Mouse (Mus musculus) adrenal gland, adult (tissue): ENCODE measurements at regions not wholly inside any gene's neighbourhood (a gene's known extent, or its start where the extent isn't known, plus 50 kb on each side); places are given as distances from the start of the nearest gene placed in this dataset.

Experiments used
- DNase-seq, 2 experiments: peaks; one replicate each; pipeline ENCODE4 v3.0.0; 2022 to 2023; ENCODE audit warnings: low spot score in 1 of 2; ENCODE audit not compliant: inconsistent age in 2 of 2

DNA sequence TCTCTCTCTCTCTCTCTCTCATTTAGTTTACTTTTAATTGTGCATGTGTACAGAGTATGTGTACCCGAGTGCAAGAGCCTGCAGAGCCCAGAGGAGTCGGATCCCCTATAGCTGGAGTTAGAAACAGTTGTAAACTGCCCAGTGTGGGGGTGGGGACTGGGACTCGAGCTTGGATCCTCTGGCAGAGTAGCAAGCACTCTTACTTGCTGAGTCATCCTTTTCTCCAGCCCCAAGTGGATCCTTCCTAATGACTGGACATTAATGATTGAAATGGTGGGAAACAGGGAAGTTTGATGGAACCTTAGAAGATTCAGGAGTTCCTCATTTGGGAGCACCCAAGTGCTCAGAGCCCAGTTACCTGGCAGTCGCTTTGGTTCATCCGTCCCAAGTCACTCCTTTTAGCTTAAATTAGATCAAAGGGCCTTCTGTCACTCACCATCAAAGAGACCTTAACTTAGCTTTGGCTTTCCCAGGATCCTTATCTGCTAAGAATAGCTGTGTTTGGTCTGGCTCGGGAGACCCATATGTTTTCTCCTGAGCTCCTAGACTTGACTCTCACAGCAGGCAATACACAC is 170.3 kb upstream of the Jmjd1c start:
- DNase-seq: peak in 1 of 2 experiments; percentile 63

DNA sequence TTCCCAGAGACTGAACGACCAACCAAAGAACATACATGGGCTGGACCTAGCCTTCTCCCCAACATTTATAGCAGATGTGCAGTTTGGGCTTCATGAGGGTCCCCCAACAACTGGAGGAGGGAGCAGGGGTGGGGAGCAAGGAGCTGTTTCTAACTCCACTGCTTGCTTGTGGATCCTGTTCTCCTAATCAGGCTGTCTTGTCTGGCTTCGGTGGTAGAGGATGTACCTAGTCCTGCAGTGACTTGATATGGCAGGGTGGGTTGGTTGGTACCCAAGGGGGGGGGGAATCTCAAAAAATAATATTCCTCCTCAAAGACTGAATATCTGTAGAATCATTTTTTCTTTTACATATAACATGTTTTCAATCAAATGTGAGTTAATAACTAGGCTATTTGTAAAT is 168.3 kb upstream of the Jmjd1c start:
- DNase-seq: peak in 1 of 2 experiments; percentile 37

DNA sequence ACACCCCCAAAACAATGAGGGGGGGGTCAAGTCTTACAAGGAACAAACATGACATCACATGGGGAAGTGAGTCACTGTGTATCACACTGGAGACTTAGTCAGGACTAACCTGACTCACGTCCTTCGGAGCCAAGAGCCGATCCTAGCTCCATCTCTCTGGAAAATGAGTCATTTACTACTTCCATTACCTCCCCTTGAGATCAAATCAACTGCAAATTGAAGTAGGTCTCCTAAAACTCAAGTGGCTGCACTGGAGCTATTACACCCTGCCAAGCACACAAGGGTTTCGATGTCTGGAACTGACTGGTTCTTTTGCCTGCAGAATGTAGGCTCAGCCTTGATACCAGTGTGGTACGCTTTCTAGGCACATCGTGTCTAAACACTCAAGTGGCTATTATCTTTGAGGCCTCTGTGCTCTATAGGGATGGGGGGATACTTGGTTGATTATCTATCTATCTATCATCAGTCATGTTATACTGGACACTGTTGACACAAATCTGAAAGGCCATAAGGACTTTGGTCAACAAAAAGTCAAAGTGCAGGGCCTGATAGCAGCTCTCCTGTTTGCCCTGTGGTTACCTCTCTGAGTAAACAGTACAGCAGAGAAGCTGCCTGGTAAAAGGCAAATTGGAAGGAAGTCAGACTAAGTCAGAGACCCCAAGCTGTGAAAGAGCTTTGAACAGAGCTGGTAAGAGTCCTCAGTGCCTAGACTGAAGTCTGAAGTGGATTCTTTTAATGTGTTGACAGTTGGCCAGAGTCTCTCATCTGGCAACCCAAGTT is 167.5 kb upstream of the Jmjd1c start:
- peak; percentile 80 to 87 for DNase-seq

DNA sequence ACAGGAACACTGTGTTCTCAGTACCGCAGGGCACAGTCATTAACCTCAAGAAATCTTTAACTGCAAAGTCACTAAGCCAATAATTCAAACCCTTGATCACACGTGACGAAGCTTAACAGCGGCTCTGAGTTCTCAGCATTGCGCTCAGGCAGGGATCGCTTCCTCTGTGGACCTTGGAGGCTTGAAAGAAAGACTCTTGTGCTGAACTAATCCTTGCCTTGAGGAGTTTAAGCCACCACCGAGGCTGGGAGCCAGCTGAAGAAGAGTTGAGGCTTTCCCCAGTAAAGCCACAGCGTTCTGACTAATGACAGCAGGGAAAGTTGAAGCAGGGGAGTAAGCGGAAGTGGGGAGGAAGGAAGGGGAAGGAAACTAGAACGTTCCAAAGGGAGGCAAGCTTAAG is 165.4 kb upstream of the Jmjd1c start:
- DNase-seq: peak in 1 of 2 experiments; percentile 52

DNA sequence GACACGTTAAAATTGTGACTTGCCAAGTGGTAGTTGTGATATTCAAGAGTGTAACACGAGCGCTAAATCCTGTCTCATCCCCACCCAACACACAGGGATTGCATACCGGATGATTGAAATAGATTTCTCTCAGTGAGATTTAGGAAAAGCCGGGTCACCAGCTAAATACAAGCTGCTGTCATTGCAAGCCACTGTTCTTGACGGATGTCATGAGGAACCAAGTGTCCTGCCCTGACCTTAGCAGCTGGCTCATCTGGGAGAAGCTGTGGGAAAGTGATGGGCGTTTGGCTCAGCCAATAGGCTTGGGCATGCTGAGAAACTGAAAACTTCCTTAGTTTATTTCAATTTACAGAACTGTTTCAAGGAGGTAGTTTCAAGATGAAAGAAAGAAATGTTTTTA is 164.4 kb upstream of the Jmjd1c start:
- DNase-seq: peak; percentile 61 to 66

DNA sequence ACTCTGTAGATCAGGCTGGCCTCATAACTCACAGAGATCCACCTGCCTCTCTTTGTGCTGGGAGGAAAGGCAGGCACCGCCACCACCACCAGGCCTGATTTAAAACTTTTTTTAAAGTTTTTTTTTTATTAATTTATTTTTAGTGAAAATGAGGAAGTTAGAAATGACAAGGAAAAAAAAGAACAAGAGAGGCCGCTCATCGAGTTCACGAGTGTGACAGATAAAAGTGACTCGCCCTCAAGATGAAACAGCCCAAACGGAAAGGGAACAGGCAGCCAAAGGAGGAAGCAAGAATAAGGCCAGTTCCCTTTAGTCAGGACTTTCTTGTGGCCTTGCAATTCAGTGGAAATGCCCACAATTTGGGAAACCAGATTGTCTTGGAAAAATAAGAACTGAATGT is 163.4 kb upstream of the Jmjd1c start:
- DNase-seq: no peak

DNA sequence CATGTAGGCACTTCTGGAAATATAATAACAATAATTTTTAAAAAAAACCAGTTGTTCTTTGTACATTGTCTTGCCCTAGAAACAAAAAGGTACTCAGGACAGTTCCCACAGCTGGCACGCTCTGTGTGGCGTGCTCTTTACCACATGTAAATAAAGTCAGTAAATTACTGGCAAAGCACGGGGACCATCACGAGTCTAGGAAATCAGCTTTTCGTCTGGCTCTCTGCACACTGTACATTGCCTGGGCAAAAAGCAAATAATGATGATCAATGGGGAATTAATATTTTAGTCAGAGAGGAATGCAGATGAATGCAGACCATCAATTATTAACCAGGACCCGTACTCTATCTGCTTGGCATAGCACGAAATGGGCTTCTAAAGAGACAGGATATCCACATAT is 162.2 kb upstream of the Jmjd1c start:
- DNase-seq: no peak

DNA sequence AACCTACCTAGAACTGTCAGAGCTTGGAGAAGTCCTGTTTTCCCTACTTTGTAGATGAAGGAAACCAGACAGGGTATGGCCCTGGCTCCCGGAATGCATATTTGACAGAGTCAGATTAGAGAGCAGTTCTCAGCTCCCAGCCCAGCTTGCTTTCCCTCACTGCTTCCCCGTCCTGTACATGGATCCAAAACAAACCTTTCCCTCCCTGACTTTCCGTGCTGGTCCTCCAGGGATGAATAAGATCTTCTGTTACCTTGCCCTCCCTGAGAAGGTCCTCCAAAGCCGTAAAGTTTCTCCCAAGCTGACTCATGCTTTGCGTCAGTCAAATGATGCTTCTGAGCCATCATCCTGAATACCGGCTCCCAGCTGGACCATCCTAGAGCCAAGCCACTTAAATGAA is 160.2 kb upstream of the Jmjd1c start:
- no peak for DNase-seq

DNA sequence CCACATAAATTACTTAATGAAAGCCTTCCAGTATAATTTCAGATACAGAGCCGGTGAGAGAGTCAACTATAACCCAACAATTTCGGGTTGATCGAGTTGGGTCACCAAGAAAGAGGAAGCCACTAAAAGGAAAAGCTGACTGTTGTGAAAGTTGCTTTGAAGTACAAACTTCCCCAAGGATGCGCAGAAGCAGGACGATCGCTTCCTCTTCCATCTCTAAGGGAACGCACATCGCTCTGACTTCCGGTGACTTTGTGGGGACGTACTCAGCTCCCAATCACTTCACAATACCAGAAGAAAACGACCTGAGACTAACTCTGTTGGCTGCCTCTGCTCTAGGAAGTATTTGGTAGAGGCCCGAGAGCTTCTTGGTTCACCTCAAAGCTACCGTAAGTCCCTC is 158.8 kb upstream of the Jmjd1c start:
- DNase-seq: no peak

DNA sequence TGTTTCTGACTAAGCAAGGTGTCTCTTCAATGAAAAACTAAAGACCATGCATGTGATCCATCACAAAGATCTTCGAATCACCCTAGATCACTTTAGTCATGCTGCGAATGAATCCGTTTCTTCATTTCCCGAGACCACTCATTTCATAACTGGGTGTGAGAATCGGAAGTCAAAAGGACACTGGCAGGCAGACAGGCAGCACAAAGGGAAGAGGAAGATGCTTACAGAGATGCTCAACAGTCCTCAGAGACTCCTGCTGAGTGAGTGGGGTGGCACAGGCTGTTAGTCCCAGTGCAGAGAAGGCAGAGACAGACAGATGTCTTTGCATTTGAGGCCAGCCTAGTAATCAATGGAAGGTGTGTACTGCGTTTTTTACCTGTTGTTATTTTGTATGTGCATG is 155.6 kb upstream of the Jmjd1c start:
- DNase-seq: no peak

DNA sequence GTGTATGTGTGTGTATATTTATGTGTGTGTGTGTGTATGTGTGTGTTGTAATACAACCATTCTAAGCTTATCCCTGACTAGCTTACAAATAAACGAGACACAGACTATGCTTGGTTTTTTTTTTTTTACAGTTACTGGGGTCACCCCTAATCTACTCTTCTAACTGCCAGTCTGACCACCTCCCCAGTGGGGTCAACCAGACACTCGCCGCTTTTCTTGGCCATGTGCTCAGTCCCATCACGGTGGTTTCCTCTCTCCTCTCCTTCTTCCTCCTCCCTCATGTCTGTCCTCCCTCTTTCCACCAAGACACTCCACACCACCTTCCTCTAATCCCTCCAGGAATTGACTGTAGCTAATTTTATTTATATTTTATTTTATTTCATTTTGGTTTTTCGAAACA is 155.0 kb upstream of the Jmjd1c start:
- DNase-seq: no peak

DNA sequence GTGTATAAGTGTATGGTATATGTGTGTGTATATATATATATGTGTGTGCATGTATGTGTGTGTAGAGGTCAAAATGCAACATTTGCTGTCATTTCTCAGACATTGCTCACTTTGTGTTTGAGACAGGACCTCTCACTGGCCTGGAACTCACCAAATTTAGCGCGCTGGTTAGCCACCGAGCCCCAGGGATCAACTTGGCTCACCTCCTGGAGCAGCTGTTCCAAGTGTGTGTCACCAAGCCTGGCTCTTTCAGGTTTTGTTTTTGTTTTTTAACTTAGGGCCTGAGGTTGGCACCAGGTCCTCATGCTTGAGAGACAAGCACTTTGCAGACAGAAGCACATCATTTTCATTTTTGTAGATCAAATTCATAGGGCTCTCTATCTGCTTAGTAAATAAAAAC is 154.0 kb upstream of the Jmjd1c start:
- DNase-seq: no peak

DNA sequence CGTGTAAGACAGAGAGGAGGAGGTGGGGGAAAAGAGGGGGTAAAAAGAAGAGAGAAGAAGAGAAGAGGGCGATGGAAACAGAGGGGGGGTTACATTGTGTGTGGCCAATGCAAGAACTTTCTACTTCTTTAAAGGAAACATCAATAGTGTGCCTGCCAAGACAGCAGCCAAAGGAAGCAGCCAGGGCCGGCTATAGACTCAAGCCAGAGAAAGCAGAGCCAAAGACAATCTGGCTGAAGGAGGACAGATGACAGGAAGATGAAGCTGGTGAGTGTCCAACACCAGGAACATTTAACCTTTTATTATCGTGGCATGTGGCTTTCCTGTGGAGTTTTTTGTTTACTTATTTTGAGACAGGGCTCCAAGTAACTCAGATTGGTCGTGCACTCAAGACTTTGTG is 152.1 kb upstream of the Jmjd1c start:
- peak in 1 of 2 experiments; percentile 64 for DNase-seq

DNA sequence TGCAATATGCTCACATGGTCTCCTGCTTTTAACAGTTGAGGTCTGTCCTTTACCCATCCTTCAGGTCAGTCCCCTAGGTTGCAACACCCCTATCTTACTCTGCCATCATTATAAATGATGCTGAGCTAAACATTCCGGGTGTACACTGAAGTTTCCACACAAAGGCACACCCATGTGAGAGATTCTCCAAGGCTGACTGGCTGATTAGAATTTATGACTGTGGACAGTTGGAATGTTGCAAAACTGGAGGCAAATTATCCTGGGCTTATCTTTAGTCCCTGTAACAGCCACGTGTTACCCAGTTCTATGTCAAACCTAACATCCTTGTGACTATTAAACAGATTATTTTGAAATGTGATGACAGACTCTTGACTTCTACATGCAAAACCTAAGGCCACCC is 149.8 kb upstream of the Jmjd1c start:
- peak in 1 of 2 experiments; percentile 59 for DNase-seq

DNA sequence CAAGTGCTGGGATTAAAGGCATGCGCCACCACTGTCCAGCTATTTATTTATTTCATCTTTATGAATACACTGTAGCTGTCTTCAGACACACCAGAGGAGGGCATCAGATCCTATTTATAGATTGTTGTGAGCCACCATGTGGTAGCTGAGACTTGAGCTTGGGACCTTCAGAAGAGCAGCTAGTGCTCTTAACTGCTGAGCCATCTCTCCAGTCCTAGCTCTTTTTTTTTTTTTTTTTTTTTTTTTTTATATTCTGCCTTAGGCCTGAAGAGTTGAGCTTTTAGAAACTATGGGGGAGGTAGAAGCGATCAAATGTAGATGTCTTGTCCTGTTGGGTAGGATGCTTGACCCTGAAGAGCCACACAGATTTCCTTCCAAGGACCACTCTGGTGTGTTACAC is 147.6 kb upstream of the Jmjd1c start:
- DNase-seq: no peak

DNA sequence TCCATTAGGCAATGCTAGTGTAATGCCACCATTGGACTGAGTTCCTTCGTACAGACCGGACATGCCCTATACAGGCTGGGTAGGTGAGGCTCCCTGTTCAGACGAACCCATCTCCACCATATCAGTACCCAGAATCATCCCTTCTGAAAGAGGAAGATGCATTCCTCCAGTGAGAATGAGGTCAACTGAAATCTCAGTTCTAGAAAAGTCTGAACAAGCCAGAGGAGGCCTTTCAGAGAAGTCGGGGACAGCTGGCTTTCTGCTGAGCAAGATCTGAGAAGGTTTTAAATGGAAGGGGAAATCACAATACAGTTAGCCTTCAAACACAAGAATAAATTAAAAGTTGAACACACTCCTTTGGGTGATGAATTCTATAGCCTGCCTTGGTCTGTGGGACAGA is 145.5 kb upstream of the Jmjd1c start:
- no peak for DNase-seq

DNA sequence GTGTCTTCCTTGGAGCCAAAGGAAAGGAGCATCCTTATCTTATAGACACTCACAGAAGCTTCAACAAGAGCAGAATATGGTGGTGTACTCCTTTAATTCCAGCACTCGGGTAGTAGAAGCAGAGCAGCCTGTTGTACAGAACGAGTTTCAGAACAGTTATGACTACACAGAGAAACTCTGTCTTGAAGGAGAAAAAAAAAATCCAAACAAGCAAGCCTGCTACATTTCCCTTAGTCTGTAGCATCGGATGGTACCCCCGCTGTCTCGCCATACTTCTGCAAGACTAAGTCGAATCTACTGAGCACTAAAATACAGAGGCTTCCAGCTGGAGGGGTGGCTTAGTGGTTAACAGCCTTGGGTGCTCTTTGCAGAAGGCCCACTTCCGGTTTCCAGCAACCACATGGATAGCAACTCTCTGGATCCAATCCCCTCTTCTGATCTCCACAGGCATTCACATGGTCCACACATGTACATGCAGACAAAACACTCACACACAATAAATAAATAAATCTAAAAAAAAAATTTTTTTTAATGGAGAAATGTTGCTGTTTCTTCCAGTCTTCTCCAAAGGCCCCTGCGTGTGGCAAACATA is 144.6 kb upstream of the Jmjd1c start:
- no peak for DNase-seq

DNA sequence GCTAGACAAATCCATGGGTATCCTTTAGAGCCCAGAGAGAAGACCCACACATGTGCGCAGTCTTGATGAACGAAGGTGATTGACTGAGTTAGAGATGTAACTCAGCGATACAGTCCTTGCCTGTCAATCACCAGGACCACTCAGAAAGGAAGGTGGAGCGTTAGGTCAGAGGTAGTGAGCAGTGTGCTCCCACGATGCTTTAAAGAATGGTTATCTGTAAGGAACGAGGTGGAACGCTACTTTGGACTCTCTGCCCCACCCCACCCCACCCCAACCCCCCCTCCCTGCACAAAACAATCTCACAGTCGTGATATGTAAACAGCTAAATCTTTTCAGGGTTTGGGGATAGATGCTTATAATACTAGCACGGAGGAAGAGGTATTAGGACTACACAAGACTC is 144.0 kb upstream of the Jmjd1c start:
- DNase-seq: no peak

DNA sequence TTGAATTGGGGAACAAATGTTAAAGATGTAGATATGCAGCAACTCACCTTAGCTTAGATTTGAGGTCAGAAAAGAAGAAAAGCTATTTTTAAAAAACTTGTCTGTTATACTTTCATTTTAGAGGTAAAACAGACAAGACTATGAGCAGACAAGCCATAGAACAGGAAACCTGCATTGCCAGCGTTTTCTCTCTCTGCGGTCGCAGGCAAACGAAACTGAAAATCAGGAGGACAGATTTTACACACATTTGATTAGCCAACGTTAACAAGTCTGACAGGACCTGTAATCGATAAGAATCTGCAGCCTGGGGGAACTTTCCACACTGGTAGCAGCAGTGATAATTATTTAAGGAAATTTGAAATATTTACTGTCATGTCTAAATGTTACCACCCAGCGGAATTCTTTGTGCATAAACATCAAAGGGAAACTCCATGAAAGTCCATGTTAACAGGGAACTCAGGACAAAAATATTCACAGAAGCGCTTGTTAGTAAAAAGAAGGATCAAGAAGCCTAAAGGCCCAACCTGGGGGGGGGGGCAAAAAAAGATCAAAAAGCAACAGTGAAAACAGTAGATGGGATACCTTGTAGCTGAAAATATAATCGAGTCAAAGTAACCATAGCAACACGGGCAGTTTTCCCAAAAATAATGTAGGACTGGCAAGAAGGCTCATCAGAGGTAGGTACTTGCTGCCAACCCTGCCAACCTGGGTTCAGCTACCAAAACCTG is 142.5 kb upstream of the Jmjd1c start:
- peak in 1 of 2 experiments; percentile 59 for DNase-seq

DNA sequence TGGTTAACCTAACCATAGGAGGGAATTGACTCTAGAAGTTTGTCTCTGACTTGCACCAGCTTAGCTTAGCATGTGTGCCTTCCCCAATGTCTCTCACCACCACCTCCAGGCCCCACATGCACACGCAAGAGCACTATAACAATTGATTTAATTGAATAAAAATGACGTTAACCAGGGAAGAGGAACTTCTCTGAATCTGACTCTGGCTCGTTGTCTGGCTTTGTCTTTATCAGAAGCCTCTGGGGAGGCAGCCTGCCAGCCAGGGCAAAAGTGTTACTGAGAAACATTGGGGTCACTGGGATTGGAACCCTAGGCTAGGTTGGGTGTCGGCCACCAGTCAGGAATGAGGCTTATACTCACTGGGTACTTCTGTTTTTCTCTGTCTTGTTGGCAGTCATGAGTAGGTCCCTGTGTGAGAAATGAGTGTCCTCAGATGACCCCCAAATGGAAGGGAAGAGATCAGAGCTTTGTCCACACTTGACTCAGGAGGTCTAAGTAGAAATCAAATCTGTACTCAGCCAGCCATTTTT is 141.9 kb upstream of the Jmjd1c start:
- peak in 1 of 2 experiments; percentile 61 for DNase-seq

DNA sequence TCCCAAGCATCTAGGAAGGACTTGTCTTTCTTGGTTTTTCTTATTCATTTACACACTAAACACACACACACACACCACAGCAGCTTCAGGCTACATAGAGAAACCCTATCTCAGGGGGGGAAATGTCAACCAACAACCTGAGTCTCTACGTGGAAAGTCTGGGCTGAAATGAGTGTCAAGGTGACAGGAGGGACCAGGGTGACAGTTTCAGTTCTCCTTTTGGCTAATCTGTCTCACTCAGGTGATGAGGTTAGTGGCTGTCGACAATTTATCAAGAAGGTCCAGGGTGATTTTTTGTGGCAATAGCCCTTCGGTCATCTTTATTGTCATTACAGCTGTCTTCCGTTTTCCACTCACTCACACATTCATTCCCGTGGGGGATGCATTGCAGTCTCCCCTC is 140.5 kb upstream of the Jmjd1c start:
- no peak for DNase-seq

DNA sequence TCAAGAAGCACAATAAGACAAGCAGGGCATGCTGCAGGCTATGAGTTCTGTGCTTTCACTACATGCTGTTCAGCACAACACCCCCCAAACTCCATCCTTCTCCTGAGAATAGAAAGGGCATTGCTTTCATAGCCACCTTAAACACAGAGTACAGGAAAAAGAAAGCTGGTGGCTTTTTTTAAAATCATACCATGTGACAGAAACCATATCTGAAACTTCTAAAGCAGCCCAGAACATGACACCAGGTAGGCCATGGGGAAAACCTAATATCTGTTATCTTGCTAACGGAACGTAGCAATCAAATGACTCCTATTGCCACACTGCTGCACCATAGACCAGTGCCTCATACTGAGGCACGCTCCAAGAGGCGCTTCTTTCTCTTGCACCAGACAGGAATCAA is 139.3 kb upstream of the Jmjd1c start:
- DNase-seq: no peak
